Mouse (Mus musculus): ENCODE results near the gene Zbtb11. TPM values are rescaled to one million over a fixed set of nuclear protein-coding genes. Genes with fewer than 3 reads are reported as not detected.
A peak's percentile ranks its signal among the peaks of the same experiment; 100 is the strongest.
"Not testable (repeated sequence)": the region's sequence is repeated elsewhere in the genome, so short reads cannot be mapped to it uniquely, and the experiment has no call there.

Gene Zbtb11
- total RNA-seq, 2 experiments from 2014 or later, result 22.4 to 23.4 TPM

DNA sequence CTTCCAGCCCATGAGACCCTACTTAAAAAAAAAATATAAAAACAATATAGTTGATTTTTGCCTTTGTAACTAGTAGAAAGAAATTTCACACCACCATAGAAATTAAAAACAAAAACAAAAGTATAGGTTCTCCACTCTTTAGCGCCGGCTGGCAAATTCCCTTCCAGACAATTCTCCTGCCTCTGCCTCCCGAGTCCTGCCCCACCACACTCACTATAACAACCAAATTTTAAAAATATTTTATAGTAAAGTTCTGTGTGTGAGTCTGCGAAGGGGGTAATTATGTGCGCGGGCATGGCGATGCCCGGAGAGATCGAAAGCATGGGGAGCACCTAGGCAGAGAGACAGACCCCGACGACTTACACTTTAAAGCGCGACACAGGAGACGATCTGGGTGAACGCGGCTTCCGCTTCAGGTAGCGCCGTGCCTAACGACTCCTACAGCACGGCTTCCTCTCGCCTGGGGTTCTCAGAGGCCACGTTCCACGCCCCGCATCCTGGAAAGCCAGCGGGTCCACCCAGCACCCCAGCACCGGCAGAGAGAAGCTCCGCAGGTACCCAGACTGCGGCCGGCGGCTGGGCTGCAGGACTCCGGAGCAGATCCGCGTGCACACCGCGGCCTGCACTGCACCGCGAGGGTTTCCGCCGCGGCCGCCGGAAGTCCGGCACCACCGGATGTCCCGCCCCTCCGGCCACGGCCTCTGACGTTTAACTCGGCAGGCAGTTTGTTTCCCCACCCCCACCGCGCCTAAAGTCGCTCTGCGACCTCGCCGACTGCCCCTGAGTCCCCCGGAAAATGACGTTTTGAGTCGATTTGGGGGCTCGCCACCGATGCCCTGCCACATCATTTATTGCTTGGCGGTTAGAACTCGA lies 63.7 kb downstream of the Zbtb11 start, which contains the start of gene Trmt10c:
Gene Trmt10c (minus strand): TSS at position 682 of the 873 bp plus-strand sequence.
- DNase-seq, result peak; percentile 96 to 98

DNA sequence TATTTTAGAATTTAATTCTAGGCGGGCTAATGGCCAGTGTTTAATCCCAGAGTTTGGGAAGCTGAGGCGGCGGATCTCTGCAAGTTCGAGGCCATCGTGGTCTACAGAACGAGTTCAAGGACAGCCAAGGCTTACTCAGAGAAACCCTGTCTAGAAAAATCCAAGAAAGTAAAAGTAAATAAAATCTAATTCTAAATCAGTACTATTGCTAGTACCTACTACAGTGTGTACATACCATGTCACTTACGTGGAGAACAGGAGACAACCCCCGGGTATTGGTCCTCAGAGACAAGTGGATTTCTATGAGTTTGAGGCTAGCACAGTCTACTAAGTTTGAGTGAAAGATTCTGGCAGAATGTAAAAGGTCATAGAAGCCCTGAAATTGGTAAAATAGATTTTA lies 64.4 kb downstream of the Zbtb11 start:
- no peak for DNase-seq

DNA sequence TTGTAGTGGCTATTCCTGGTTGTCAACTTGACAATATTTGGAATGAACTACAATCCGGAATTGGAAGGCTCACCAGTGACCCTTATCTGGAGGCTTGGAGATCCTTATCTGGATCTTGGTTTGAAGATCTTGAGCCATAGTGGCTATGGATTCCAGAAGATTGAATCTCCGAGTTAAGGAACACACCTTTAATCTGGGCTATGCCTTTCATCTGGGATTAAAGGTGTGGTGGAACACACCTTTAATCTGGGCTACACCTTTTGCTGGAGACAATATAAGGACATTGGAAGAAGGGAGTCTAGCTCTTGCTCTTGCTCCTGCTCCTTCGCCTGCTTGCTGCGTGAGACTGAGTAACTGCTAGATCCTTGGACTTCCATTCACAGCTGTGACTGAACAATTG lies 74.4 kb downstream of the Zbtb11 start, which contains the start of gene Senp7:
Gene Senp7 (plus strand): TSS at position 301 of the 400 bp plus-strand sequence.
- DNase-seq, result not testable (repeated sequence)

DNA sequence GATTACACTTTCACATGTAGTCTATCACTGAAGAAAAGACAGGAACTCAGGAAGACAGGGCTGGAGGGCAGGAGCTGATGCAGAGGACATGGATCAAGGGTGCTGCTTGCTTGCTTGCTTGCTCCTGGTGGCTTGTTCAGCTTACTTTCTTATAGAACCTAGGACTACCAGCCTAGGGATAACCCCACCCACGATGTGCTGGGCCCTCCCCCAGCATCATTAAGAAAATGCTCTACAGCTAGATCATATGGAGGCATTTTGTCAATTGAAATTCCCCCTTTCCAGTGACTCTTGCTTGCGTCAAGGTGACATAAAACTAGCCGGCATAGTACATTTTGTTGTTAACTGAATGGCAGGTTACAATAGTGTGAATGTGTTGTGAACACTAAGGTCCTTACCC lies 82.2 kb downstream of the Zbtb11 start:
- DNase-seq, result no peak

DNA sequence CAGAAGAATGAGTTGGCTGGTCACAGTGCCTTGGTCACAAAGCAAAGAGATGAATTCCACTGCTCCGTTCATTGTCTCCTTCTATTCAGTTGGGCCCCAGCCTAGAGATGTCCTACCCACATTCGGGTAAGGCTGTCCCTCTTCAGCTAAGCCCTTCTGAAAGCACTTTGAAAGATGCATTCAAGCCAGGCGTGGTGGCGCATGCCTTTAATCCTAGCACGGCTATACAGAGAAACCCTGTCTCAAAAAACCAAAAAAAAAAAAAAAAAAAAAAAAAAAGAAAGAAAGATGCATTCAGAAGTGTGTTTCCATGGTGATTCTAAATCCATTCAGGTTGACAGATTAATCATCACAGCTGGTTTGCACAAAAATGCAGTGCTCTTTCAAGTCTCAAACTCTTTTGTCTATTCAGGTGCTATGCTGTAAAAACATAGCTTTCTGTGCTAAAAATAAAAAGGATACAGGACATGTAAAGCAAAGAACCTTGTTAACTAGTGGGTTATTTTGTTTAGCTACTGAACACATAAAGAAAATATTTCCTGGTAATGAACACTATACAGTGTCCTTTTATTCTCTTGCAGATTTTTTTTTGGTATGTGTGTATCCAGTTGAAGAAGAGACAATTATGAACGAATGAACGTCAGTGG lies 83.4 kb downstream of the Zbtb11 start:
- DNase-seq, result no peak

DNA sequence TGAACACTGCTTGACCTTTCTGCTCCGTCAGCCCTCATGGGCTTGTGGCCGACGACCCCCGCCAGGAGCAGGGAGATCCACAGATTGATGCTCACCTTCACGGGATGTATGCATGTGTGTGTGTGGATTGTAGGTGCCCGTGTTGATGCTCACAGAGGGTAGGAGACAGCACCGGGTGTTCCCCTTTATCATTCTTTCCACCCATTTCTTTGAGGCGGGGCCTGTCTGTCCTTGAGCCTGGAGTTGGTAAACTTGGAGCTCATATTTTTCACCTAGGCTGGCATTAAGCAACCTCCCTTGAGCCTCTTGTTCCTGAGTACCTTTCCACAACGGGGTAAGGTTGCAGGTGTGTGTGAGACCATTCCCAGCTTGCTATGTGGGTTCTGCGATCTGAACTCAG lies 84.5 kb downstream of the Zbtb11 start:
- DNase-seq, result no peak

Other genes with a start within 250 kb of the Zbtb11 start
- gene Nfkbiz, start 135.0 kb upstream of the Zbtb11 start, total RNA-seq (2021), result 1 to 10 TPM; 4.6 to 5.6 TPM
- gene Nxpe3, start 78.6 kb upstream of the Zbtb11 start, total RNA-seq (2021), result 1 to 10 TPM in 1 of 2 experiments, under 1 TPM in 1; 0.83 to 1.5 TPM
- gene Cep97, start 39.0 kb upstream of the Zbtb11 start, total RNA-seq (2021), result 1 to 10 TPM; 8.1 to 8.8 TPM
- 100 to 1,000 TPM; 748 to 767 TPM for gene Rpl24, start 7.6 kb upstream of the Zbtb11 start, total RNA-seq (2021)
- gene Pcnp, start 55.9 kb downstream of the Zbtb11 start, total RNA-seq (2021), result 100 to 1,000 TPM; 106 to 123 TPM
- gene Trmt10c, start 63.9 kb downstream of the Zbtb11 start, total RNA-seq (2021), result 10 to 100 TPM; 21.8 to 24.0 TPM
- 10 to 100 TPM; 21.7 to 22.9 TPM for gene Senp7, start 74.5 kb downstream of the Zbtb11 start, total RNA-seq (2021)
- gene Impg2, start 230.4 kb downstream of the Zbtb11 start, total RNA-seq (2021), result 1 to 10 TPM in 1 of 2 experiments, under 1 TPM in 1; 0.49 to 1.3 TPM